Mouse (Mus musculus): ENCODE measurements around the gene Il11ra1. TPM values are rescaled to one million over a fixed set of nuclear protein-coding genes. Genes with fewer than 3 reads are reported as not detected.
"Not testable (repeated sequence)": the region's sequence is repeated elsewhere in the genome, so short reads cannot be mapped to it uniquely, and the experiment has no call there.

Gene Il11ra1
- 42.3 and 45.4 TPM in 2 replicates for polyA plus RNA-seq (2015; fragmentation: Nextera tagmentation; extraction: Ambion mirVana)

- H3K4me2 ChIP-seq (ENCODE audit: low read depth, low read length); H3K27me3 ChIP-seq (ENCODE audit: control insufficient read depth, insufficient read depth, low read depth, low read length); H3K9me3 ChIP-seq (replicated peaks; ENCODE audit: control insufficient read depth, low read length); ATAC-seq (ENCODE audit: low read depth); H3K9ac ChIP-seq (ENCODE audit: low read depth, low read length); H3K4me3 ChIP-seq (ENCODE audit: low read depth, low read length); H3K27ac ChIP-seq (ENCODE audit: low read length); H3K4me1 ChIP-seq (ENCODE audit: control insufficient read depth, low read depth, low read length); H3K36me3 ChIP-seq (ENCODE audit: control insufficient read depth, insufficient read depth): not testable (repeated sequence)
- 57% methylated on average over 9 of the region's 10 CpGs for WGBS (ENCODE audit: insufficient replicate concordance)
Measured at GRCm38 (mm10) chr4:41699783-41700182, at the start of gene Il11ra1. Gene Il11ra1 (plus strand): TSS chr4:41699989.

- H3K4me1 ChIP-seq (ENCODE audit: control insufficient read depth, low read depth, low read length), result no peaks in the 10 kb centered on the region
- peaks cover 3% of the 10 kb centered on the region; the same call in 1 of the 2 replicates for H3K27me3 ChIP-seq (ENCODE audit: control insufficient read depth, insufficient read depth, low read depth, low read length)
- no peaks in the 10 kb centered on the region for H3K9me3 ChIP-seq (replicated peaks; ENCODE audit: control insufficient read depth, low read length)
- H3K9ac ChIP-seq (ENCODE audit: low read depth, low read length), result no peak overlapping the region
- no peak overlapping the region for H3K4me2 ChIP-seq (ENCODE audit: low read depth, low read length)
- 36% methylated on average over 6 of the region's 6 CpGs for WGBS (ENCODE audit: insufficient replicate concordance)
- H3K27ac ChIP-seq (ENCODE audit: low read length), result no peak overlapping the region
- no peak for ATAC-seq (ENCODE audit: low read depth)
- H3K4me3 ChIP-seq (ENCODE audit: low read depth, low read length), result no peak overlapping the region
- H3K36me3 ChIP-seq (ENCODE audit: control insufficient read depth, insufficient read depth), result no peaks in the 10 kb centered on the region
Measured at GRCm38 (mm10) chr4:41653296-41653695, 46.5 kb upstream of the Il11ra1 start.

- Histone ChIP-seq H3K9ac (ENCODE audit: low read depth, low read length) (no peak overlapping the region), H3K9me3 (replicated peaks; ENCODE audit: control insufficient read depth, low read length) (no peaks in the 10 kb centered on the region), H3K27ac (ENCODE audit: low read length) (no peak overlapping the region), H3K4me3 (ENCODE audit: low read depth, low read length) (no peak overlapping the region), H3K4me1 (ENCODE audit: control insufficient read depth, low read depth, low read length) (no peaks in the 10 kb centered on the region; the same call in 1 of the 2 replicates), H3K4me2 (ENCODE audit: low read depth, low read length) (no peak overlapping the region), H3K36me3 (ENCODE audit: control insufficient read depth, insufficient read depth) (no peaks in the 10 kb centered on the region), H3K27me3 (ENCODE audit: control insufficient read depth, insufficient read depth, low read depth, low read length) (peaks cover 3% of the 10 kb centered on the region; the same call in 1 of the 2 replicates)
- no peak for ATAC-seq (ENCODE audit: low read depth)
- 37% methylated on average over 6 of the region's 6 CpGs for WGBS (ENCODE audit: insufficient replicate concordance)
Measured at GRCm38 (mm10) chr4:41653730-41654129, 46.1 kb upstream of the Il11ra1 start.

GRCm38 (mm10) chr4:41654217-41654616 lies 45.6 kb upstream of the Il11ra1 start:
- H3K27me3 ChIP-seq (ENCODE audit: control insufficient read depth, insufficient read depth, low read depth, low read length), result peaks cover 3% of the 10 kb centered on the region; the same call in 1 of the 2 replicates
- no peak for ATAC-seq (ENCODE audit: low read depth)
- 15% methylated on average over 7 of the region's 7 CpGs for WGBS (ENCODE audit: insufficient replicate concordance)

GRCm38 (mm10) chr4:41655525-41655924 lies 44.3 kb upstream of the Il11ra1 start:
- peaks cover 3% of the 10 kb centered on the region; the same call in 1 of the 2 replicates for H3K27me3 ChIP-seq (ENCODE audit: control insufficient read depth, insufficient read depth, low read depth, low read length)

More at GRCm38 (mm10) chr4:41654217-41654616, 45.6 kb upstream of the Il11ra1 start:
- no peaks in the 10 kb centered on the region; the same call in 1 of the 2 replicates for H3K4me1 ChIP-seq (ENCODE audit: control insufficient read depth, low read depth, low read length)
- no peaks in the 10 kb centered on the region for H3K36me3 ChIP-seq (ENCODE audit: control insufficient read depth, insufficient read depth)
- H3K4me3 ChIP-seq (ENCODE audit: low read depth, low read length), result no peak overlapping the region
- no peak overlapping the region for H3K4me2 ChIP-seq (ENCODE audit: low read depth, low read length)
- no peak overlapping the region for H3K9ac ChIP-seq (ENCODE audit: low read depth, low read length)
- H3K27ac ChIP-seq (ENCODE audit: low read length), result no peak overlapping the region
- no peaks in the 10 kb centered on the region for H3K9me3 ChIP-seq (replicated peaks; ENCODE audit: control insufficient read depth, low read length)

GRCm38 (mm10) chr4:41658566-41659384 lies 41.0 kb upstream of the Il11ra1 start:
- ATAC-seq (ENCODE audit: low read depth), result 0 out of 2 replicates have a peak, but pooled peaks have one; percentile 19
- Histone ChIP-seq H3K4me2 (ENCODE audit: low read depth, low read length) (no peak overlapping the region), H3K4me3 (ENCODE audit: low read depth, low read length) (no peak overlapping the region)

More at GRCm38 (mm10) chr4:41655525-41655924, 44.3 kb upstream of the Il11ra1 start:
- ATAC-seq (ENCODE audit: low read depth), result no peak
- no peaks in the 10 kb centered on the region for H3K9me3 ChIP-seq (replicated peaks; ENCODE audit: control insufficient read depth, low read length)
- 40% methylated on average over 2 of the region's 2 CpGs for WGBS (ENCODE audit: insufficient replicate concordance)
- H3K36me3 ChIP-seq (ENCODE audit: control insufficient read depth, insufficient read depth), result no peaks in the 10 kb centered on the region
- no peak overlapping the region for H3K27ac ChIP-seq (ENCODE audit: low read length)
- H3K9ac ChIP-seq (ENCODE audit: low read depth, low read length), result no peak overlapping the region
- no peak overlapping the region for H3K4me3 ChIP-seq (ENCODE audit: low read depth, low read length)
- H3K4me1 ChIP-seq (ENCODE audit: control insufficient read depth, low read depth, low read length), result no peaks in the 10 kb centered on the region; the same call in 1 of the 2 replicates
- H3K4me2 ChIP-seq (ENCODE audit: low read depth, low read length), result no peak overlapping the region

GRCm38 (mm10) chr4:41659556-41659955 lies 40.2 kb upstream of the Il11ra1 start:
- Histone ChIP-seq H3K4me1 (ENCODE audit: control insufficient read depth, low read depth, low read length) (no peaks in the 10 kb centered on the region; the same call in 1 of the 2 replicates), H3K9me3 (replicated peaks; ENCODE audit: control insufficient read depth, low read length) (no peaks in the 10 kb centered on the region), H3K27me3 (ENCODE audit: control insufficient read depth, insufficient read depth, low read depth, low read length) (peaks cover 3% of the 10 kb centered on the region; the same call in 1 of the 2 replicates), H3K27ac (ENCODE audit: low read length) (no peak overlapping the region), H3K9ac (ENCODE audit: low read depth, low read length) (no peak overlapping the region), H3K36me3 (ENCODE audit: control insufficient read depth, insufficient read depth) (no peaks in the 10 kb centered on the region), H3K4me3 (ENCODE audit: low read depth, low read length) (no peak overlapping the region), H3K4me2 (ENCODE audit: low read depth, low read length) (no peak overlapping the region)
- WGBS (ENCODE audit: insufficient replicate concordance), result 59% methylated on average over 9 of the region's 13 CpGs
- ATAC-seq (ENCODE audit: low read depth), result no peak

More at GRCm38 (mm10) chr4:41658566-41659384, 41.0 kb upstream of the Il11ra1 start:
- Histone ChIP-seq H3K36me3 (ENCODE audit: control insufficient read depth, insufficient read depth) (no peaks in the 10 kb centered on the region), H3K9ac (ENCODE audit: low read depth, low read length) (no peak overlapping the region), H3K27ac (ENCODE audit: low read length) (no peak overlapping the region), H3K9me3 (replicated peaks; ENCODE audit: control insufficient read depth, low read length) (no peaks in the 10 kb centered on the region), H3K4me1 (ENCODE audit: control insufficient read depth, low read depth, low read length) (no peaks in the 10 kb centered on the region; the same call in 1 of the 2 replicates), H3K27me3 (ENCODE audit: control insufficient read depth, insufficient read depth, low read depth, low read length) (peaks cover 3% of the 10 kb centered on the region; the same call in 1 of the 2 replicates)
- WGBS (ENCODE audit: insufficient replicate concordance), result 15% methylated on average over 24 of the region's 25 CpGs

- Histone ChIP-seq H3K4me2 (ENCODE audit: low read depth, low read length) (no peak overlapping the region), H3K4me3 (ENCODE audit: low read depth, low read length) (no peak overlapping the region), H3K4me1 (ENCODE audit: control insufficient read depth, low read depth, low read length) (no peaks in the 10 kb centered on the region; the same call in 1 of the 2 replicates), H3K27me3 (ENCODE audit: control insufficient read depth, insufficient read depth, low read depth, low read length) (peaks cover 3% of the 10 kb centered on the region; the same call in 1 of the 2 replicates), H3K9ac (ENCODE audit: low read depth, low read length) (no peak overlapping the region), H3K27ac (ENCODE audit: low read length) (no peak overlapping the region), H3K9me3 (replicated peaks; ENCODE audit: control insufficient read depth, low read length) (no peaks in the 10 kb centered on the region), H3K36me3 (ENCODE audit: control insufficient read depth, insufficient read depth) (no peaks in the 10 kb centered on the region)
- WGBS (ENCODE audit: insufficient replicate concordance), result 52% methylated on average over 11 of the region's 11 CpGs
- ATAC-seq (ENCODE audit: low read depth), result peak; percentile 63
Measured at GRCm38 (mm10) chr4:41660851-41661430, 38.8 kb upstream of the Il11ra1 start.

All from liver, embryonic 16.5 days (tissue).